ENCODE assay signal across 19 mouse cellular contexts in the genomic region with DNA sequence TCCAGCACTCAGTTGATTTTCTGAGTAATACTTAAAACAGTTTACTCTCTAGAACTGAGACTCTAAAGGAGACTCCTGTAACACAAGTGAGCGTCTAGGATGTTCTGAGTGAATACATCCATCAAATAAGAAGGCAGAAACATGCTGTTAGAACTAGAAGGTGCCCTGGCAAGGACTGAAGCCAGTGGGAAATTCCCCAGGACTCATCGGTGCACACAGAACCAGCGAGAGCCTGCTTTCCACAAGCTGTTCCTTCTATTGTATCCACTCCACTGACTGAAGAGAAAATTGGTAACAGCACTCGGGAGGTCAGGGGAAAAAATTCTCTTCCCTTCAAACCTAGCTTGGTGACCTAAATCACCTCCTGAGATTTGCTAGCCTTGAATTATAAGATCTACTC.
"Had no signal": no experiment of that assay in that cellular context is flagged by ENCODE, and none has a peak within 500 bp of the region (broad histone marks: within the 10 kb centered on the region; RNA-seq: fewer than 3 reads in every experiment).

No protein-coding gene starts in this region.

- H3K9ac ChIP-seq: lung, embryonic 14.5 days; midbrain, embryonic 12.5 days; neural tube, embryonic 15.5 days had no signal

- ATAC-seq: midbrain, embryonic 16.5 days had no signal

- H3K4me3 ChIP-seq: midbrain, embryonic 10.5 days; midbrain, embryonic 12.5 days; myocyte; neural tube, embryonic 13.5 days; neural tube, embryonic 15.5 days had no signal

- H3K27me3 ChIP-seq: midbrain, embryonic 12.5 days; neural tube, embryonic 13.5 days; neural tube, embryonic 15.5 days had no signal

- H3K9me3 ChIP-seq: midbrain, embryonic 10.5 days; midbrain, embryonic 12.5 days; neural tube, embryonic 13.5 days; neural tube, embryonic 15.5 days had no signal

- H3K4me2 ChIP-seq: lung, embryonic 14.5 days; midbrain, embryonic 12.5 days; neural tube, embryonic 13.5 days; neural tube, embryonic 15.5 days had no signal

- H3K27ac ChIP-seq: midbrain, embryonic 10.5 days; midbrain, embryonic 12.5 days; neural tube, embryonic 13.5 days; neural tube, embryonic 15.5 days had no signal

- H3K36me3 ChIP-seq: midbrain, embryonic 10.5 days; midbrain, embryonic 12.5 days; neural tube, embryonic 13.5 days; neural tube, embryonic 15.5 days had no signal

- DNase-seq: lung, adult 18-20 months; lung, embryonic 14.5 days; lung, postnatal 10 days; lung, postnatal 4 days; midbrain, embryonic 14.5 days; retina, postnatal 1 day; right cerebral cortex, adult 18-20 months; right cerebral cortex, postnatal 25 days; right cerebral cortex, postnatal 4 days; spleen, adult 18-20 months; thymus, adult 18-20 months; thymus, postnatal 14 days; thymus, postnatal 36 days had no signal
